Mouse (Mus musculus): ENCODE measurements around the gene Cp. TPM values are rescaled to one million over a fixed set of nuclear protein-coding genes. Genes with fewer than 3 reads are reported as not detected.
"Not testable (repeated sequence)": the region's sequence is repeated elsewhere in the genome, so short reads cannot be mapped to it uniquely, and the experiment has no call there.

Cp gene
- 10 to 100 TPM; 11.2 to 13.4 TPM for total RNA-seq (2021)

- intact Hi-C loops (cut with DNase I), result no loop called here
- peak in 1 of 2 experiments; percentile 1 for DNase-seq (ENCODE audit: low spot score in 2 of 2)
Observed at GRCm38 (mm10) chr3:19956885-19957284, at the start of gene Cp. TSS of gene Cp (plus strand) at chr3:19957054.

GRCm38 (mm10) chr3:19948552-19948951 lies 8.3 kb upstream of the Cp start:
- no peak for DNase-seq (ENCODE audit: low spot score in 2 of 2)
- intact Hi-C loops (cut with DNase I), result no loop called here

GRCm38 (mm10) chr3:19949401-19949800 lies 7.5 kb upstream of the Cp start:
- DNase-seq (ENCODE audit: low spot score in 2 of 2); intact Hi-C loops (cut with DNase I): not testable (repeated sequence)

- intact Hi-C loops (cut with DNase I), result no loop called here
- DNase-seq (ENCODE audit: low spot score in 2 of 2), result no peak
Observed at GRCm38 (mm10) chr3:19953425-19953824, 3.4 kb upstream of the Cp start.

- peak; percentile 2 to 19 for DNase-seq (ENCODE audit: low spot score in 2 of 2)
Observed at GRCm38 (mm10) chr3:19953865-19954264, 3.0 kb upstream of the Cp start.

GRCm38 (mm10) chr3:19958031-19958430 lies 1.2 kb downstream of the Cp start:
- no peak for DNase-seq (ENCODE audit: low spot score in 2 of 2)
- intact Hi-C loops (cut with DNase I), result no loop called here

More at GRCm38 (mm10) chr3:19953865-19954264, 3.0 kb upstream of the Cp start:
- intact Hi-C loops (cut with DNase I), result no loop called here

- no peak for DNase-seq (ENCODE audit: low spot score in 2 of 2)
- intact Hi-C loops (cut with DNase I), result no loop called here
Observed at GRCm38 (mm10) chr3:19958983-19959382, 2.1 kb downstream of the Cp start.

- intact Hi-C loops (cut with DNase I), result no loop called here
Observed at GRCm38 (mm10) chr3:19960570-19961114, 3.8 kb downstream of the Cp start.

GRCm38 (mm10) chr3:19961341-19961740 lies 4.5 kb downstream of the Cp start:
- intact Hi-C loops (cut with DNase I), result no loop called here
- DNase-seq (ENCODE audit: low spot score in 2 of 2), result no peak

More at GRCm38 (mm10) chr3:19960570-19961114, 3.8 kb downstream of the Cp start:
- DNase-seq (ENCODE audit: low spot score in 2 of 2), result no peak

- intact Hi-C loops (cut with DNase I), result no loop called here
- DNase-seq (ENCODE audit: low spot score in 2 of 2), result no peak
Observed at GRCm38 (mm10) chr3:19962769-19963513, 6.1 kb downstream of the Cp start.

GRCm38 (mm10) chr3:19964625-19965188 lies 7.9 kb downstream of the Cp start:
- intact Hi-C loops (cut with DNase I), result no loop called here
- no peak for DNase-seq (ENCODE audit: low spot score in 2 of 2)

GRCm38 (mm10) chr3:19965239-19965638 lies 8.4 kb downstream of the Cp start:
- intact Hi-C loops (cut with DNase I), result no loop called here

GRCm38 (mm10) chr3:19966072-19966471 lies 9.2 kb downstream of the Cp start:
- intact Hi-C loops (cut with DNase I), result no loop called here
- DNase-seq (ENCODE audit: low spot score in 2 of 2), result no peak

More at GRCm38 (mm10) chr3:19965239-19965638, 8.4 kb downstream of the Cp start:
- DNase-seq (ENCODE audit: low spot score in 2 of 2), result no peak

GRCm38 (mm10) chr3:19978474-19978873 lies 21.6 kb downstream of the Cp start:
- no peak for DNase-seq (ENCODE audit: low spot score in 2 of 2)

GRCm38 (mm10) chr3:19981156-19981555 lies 24.3 kb downstream of the Cp start:
- no peak for DNase-seq (ENCODE audit: low spot score in 2 of 2)
- intact Hi-C loops (cut with DNase I), result no loop called here

More at GRCm38 (mm10) chr3:19978474-19978873, 21.6 kb downstream of the Cp start:
- intact Hi-C loops (cut with DNase I), result no loop called here

- intact Hi-C loops (cut with DNase I), result no loop called here
- no peak for DNase-seq (ENCODE audit: low spot score in 2 of 2)
Observed at GRCm38 (mm10) chr3:19982846-19983245, 26.0 kb downstream of the Cp start.

GRCm38 (mm10) chr3:19986123-19986522 lies 29.3 kb downstream of the Cp start:
- intact Hi-C loops (cut with DNase I), result no loop called here
- DNase-seq (ENCODE audit: low spot score in 2 of 2), result no peak

GRCm38 (mm10) chr3:19990031-19990430 lies 33.2 kb downstream of the Cp start:
- no peak for DNase-seq (ENCODE audit: low spot score in 2 of 2)
- intact Hi-C loops (cut with DNase I), result no loop called here

GRCm38 (mm10) chr3:19992388-19992787 lies 35.5 kb downstream of the Cp start:
- DNase-seq (ENCODE audit: low spot score in 2 of 2), result no peak
- intact Hi-C loops (cut with DNase I), result no loop called here

GRCm38 (mm10) chr3:19999551-19999950 lies 42.7 kb downstream of the Cp start:
- DNase-seq (ENCODE audit: low spot score in 2 of 2), result peak; percentile 12 to 84
- intact Hi-C loops (cut with DNase I), result no loop called here

- intact Hi-C loops (cut with DNase I), result loop anchor here (10.0 kb wide), 1 partner anchor 476 kb away; no protein-coding TSS in a partner anchor
Observed at GRCm38 (mm10) chr3:20000806-20001205, 44.0 kb downstream of the Cp start.

More at GRCm38 (mm10) chr3:20000806-20001205, 44.0 kb downstream of the Cp start:
- no peak for DNase-seq (ENCODE audit: low spot score in 2 of 2)
